Mouse (Mus musculus) intestine, postnatal 0 days (tissue): Measurements from ENCODE around the gene Scfd2. TPM values are rescaled to one million over a fixed set of nuclear protein-coding genes. Genes with fewer than 3 reads are reported as not detected.

Experiments
- ATAC-seq: fragments of 200-750 bp; cut with Nextera tagmentation; 2 replicates; pipeline ENCODE4 v1.8.0; 2017; ENCODE audit warnings: mild to moderate bottlenecking, moderate TSS enrichment, moderate library complexity
- H3K27ac ChIP-seq: fragments of 300-500 bp; sonication (generic); 2 replicates; pipeline ENCODE4 v1.5.1; 2014; ENCODE audit warnings: mild to moderate bottlenecking, low read depth, low read length, moderate library complexity
- H3K27me3 ChIP-seq: fragments of 300-500 bp; sonication (generic); replicated peaks from 2 replicates; pipeline ENCODE4 v1.6.1; 2014; ENCODE audit warnings: low read length, mixed read lengths; ENCODE audit not compliant: control insufficient read depth, insufficient read depth
- H3K36me3 ChIP-seq: fragments of 300-500 bp; sonication (generic); 2 replicates; pipeline ENCODE4 v1.6.1; 2014; ENCODE audit warnings: mild to moderate bottlenecking, moderate library complexity; ENCODE audit not compliant: control insufficient read depth, insufficient read depth
- H3K4me1 ChIP-seq: fragments of 300-500 bp; sonication (generic); replicated peaks from 2 replicates; pipeline ENCODE4 v1.6.1; 2014; ENCODE audit warnings: antibody characterized with exemption, low read length, mixed read lengths; ENCODE audit not compliant: control insufficient read depth, insufficient read depth
- H3K4me2 ChIP-seq: fragments of 300-500 bp; sonication (generic); replicated peaks from 2 replicates; pipeline ENCODE4 v1.6.1; 2014; ENCODE audit warnings: low read depth, mild to moderate bottlenecking, moderate library complexity
- H3K4me3 ChIP-seq: fragments of 300-500 bp; sonication (generic); 2 replicates; pipeline ENCODE4 v1.5.1; 2014; ENCODE audit warnings: low read depth, low read length
- H3K9ac ChIP-seq: fragments of 300-500 bp; sonication (generic); 2 replicates; pipeline ENCODE4 v1.6.1; 2014; ENCODE audit warnings: mild to moderate bottlenecking, low read depth, low read length
- H3K9me3 ChIP-seq: fragments of 300-500 bp; sonication (generic); 2 replicates; pipeline ENCODE4 v1.6.1; 2016; ENCODE audit warnings: mixed run types; ENCODE audit not compliant: control insufficient read depth
- CTCF ChIP-seq: sonication (generic); IDR thresholded peaks from 2 replicates; pipeline ENCODE4 v1.5.1; 2016; ENCODE audit warnings: low read depth, mild to moderate bottlenecking, control low read depth, antibody characterized with exemption, moderate library complexity
- WGBS: fragments of 180-500 bp; shearing (Covaris S2); extraction: QIAGEN DNeasy Blood & Tissue Kit; methylation state at CpG from one replicate; pipeline ENCODE4 v1.1.7; 2014; 5-methylcytosine and 5-hydroxymethylcytosine counted together
- polyA plus RNA-seq: library from polyadenylated mRNA; unstranded; fragments of >200 nt; fragmentation: Nextera tagmentation; extraction: Ambion mirVana; gene quantifications from 2 replicates; pipeline ENCODE4 v1.2.1, GENCODE M21; 2015

Scfd2 gene
- polyA plus RNA-seq, 1 experiment from 2014 or later: 16.8 TPM

- no peaks in the 10 kb centered on the region for H3K27me3 ChIP-seq
- no peaks in the 10 kb centered on the region for H3K36me3 ChIP-seq
- no peak overlapping the region for H3K9ac ChIP-seq
- H3K4me3 ChIP-seq: no peak overlapping the region
- 73% methylated on average over 6 of the region's 6 CpGs for WGBS
- no peak for TF ChIP-seq CTCF
- no peak overlapping the region for H3K4me2 ChIP-seq
- H3K27ac ChIP-seq: no peak overlapping the region
- H3K4me1 ChIP-seq: no peaks in the 10 kb centered on the region
- ATAC-seq: no peak
- no peaks in the 10 kb centered on the region for H3K9me3 ChIP-seq
Observed at GRCm38 (mm10) chr5:74326228-74326627, 205.3 kb downstream of the Scfd2 start.

DNA sequence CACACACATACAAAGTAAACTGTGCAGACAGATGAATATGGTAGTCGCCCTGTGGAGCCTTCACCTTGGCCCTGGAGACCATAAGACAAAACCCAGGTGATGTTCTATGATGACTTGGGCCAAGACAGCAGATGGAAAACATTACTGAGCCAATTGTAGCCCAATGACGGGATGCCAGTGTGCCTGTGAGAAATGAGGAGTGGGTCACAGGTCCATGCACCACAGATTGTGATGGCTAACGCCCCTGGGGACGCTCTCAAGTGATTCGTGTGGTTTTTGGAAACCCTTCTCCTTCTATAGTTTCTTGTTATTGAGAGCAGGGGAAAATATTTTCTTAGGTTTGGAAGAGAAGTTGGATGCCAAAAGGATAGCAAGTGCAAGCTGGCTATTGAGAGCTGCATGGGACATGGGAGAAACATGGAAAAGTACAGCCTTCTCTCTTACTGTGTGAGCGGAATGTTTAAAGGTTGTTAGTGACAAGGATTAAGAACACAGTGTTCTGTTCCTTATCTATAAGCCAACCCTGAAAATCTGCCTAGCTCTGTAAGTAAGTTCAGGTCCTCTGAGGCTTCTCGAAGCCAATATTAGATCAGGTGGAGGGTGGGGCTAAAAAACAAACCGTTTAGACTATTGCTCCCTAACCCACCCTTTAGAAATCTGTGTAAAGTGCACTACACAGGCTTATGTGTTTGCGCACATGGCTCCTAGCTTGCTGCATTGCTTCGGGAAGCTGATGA lies 210.4 kb downstream of the Scfd2 start:
- H3K9ac ChIP-seq: no peak overlapping the region
- H3K9me3 ChIP-seq: no peaks in the 10 kb centered on the region
- H3K4me2 ChIP-seq: no peak overlapping the region
- H3K4me1 ChIP-seq: no peaks in the 10 kb centered on the region
- no peak for ATAC-seq
- 71% methylated on average over 10 of the region's 10 CpGs for WGBS
- H3K36me3 ChIP-seq: no peaks in the 10 kb centered on the region
- no peak for TF ChIP-seq CTCF
- H3K27me3 ChIP-seq: no peaks in the 10 kb centered on the region
- no peak overlapping the region for H3K27ac ChIP-seq
- no peak overlapping the region for H3K4me3 ChIP-seq

DNA sequence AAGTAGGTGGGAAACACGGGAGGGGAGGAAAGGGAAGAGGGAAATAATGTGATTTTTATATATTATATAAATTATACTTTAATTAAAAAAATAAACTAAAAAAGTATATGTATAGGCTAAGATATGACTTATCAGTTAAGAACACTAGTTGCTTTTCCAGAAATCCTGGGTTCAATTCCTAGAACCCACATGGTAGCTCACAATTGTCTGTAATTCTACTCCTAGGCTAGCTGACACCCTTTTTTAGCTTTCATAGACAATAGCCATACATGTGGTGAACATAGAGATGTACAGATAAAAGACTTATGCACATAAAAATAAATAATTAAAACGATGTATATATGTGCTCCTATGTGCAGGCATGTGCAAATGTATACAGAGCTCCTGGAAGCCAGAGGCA lies 212.0 kb downstream of the Scfd2 start:
- H3K4me1 ChIP-seq: no peaks in the 10 kb centered on the region
- H3K36me3 ChIP-seq: no peaks in the 10 kb centered on the region
- no peak overlapping the region for H3K4me3 ChIP-seq
- no peak for ATAC-seq
- H3K9me3 ChIP-seq: no peaks in the 10 kb centered on the region
- WGBS: 69% methylated on average over 2 of the region's 2 CpGs
- H3K9ac ChIP-seq: no peak overlapping the region
- no peaks in the 10 kb centered on the region for H3K27me3 ChIP-seq
- H3K4me2 ChIP-seq: no peak overlapping the region
- TF ChIP-seq CTCF: no peak
- H3K27ac ChIP-seq: no peak overlapping the region

DNA sequence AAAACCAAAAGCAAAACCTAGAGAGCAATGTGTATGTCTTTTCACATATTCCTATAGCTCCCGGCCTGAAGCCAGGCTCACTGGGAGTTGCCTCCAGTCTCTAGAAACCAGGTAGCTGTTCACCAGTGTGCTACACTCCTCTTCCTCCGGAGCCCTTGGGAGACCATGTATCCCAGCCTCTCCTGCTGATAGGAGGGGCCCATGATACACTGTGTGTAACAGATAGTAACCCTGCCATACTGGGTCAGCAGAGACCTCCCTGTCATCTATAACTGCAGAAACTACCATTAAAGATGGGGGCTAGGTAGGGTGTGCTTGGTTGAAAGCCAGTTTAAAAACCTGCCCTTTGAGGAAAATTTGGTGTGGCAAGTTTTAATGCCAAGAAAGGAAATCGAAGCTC lies 214.4 kb downstream of the Scfd2 start:
- no peaks in the 10 kb centered on the region for H3K27me3 ChIP-seq
- 84% methylated on average over 3 of the region's 3 CpGs for WGBS
- H3K4me3 ChIP-seq: no peak overlapping the region
- H3K4me1 ChIP-seq: no peaks in the 10 kb centered on the region
- no peaks in the 10 kb centered on the region for H3K36me3 ChIP-seq
- H3K27ac ChIP-seq: no peak overlapping the region
- H3K9me3 ChIP-seq: no peaks in the 10 kb centered on the region
- H3K4me2 ChIP-seq: no peak overlapping the region
- no peak for TF ChIP-seq CTCF
- no peak overlapping the region for H3K9ac ChIP-seq
- ATAC-seq: no peak

DNA sequence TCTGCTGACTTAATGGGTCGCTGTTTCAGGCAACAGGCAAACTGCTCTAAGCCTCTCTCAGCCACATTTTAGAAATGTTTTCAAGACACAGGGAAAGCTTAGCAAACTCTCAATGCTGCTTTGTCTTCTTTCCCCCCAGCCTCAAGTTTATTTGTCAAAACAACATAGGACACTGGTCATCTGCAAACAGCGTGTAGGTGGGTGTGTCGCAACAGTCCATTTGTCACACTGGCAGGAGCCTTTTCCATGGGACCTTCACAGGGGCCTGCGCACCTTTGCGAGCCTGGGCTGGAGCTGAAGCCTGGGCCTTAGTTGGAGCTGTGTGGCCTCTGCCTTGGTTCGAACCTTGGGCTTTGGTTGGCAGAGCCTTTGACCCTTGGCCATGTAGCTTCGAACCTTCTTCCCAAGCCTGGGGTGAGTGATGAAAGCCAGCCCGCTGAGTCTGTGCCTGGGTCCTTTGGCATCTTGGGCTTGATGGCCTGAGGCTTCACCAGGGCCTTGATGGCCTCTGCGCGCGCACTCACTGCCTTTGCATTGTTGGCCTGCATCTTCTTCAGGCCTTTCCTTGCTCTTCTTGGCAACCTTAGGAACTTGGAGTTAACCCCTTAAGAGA lies 215.1 kb downstream of the Scfd2 start:
- Histone ChIP-seq H3K36me3 (no peaks in the 10 kb centered on the region), H3K27ac (no peak overlapping the region), H3K9ac (no peak overlapping the region), H3K4me3 (no peak overlapping the region), H3K4me2 (no peak overlapping the region), H3K27me3 (no peaks in the 10 kb centered on the region), H3K9me3 (no peaks in the 10 kb centered on the region), H3K4me1 (no peaks in the 10 kb centered on the region)
- TF ChIP-seq CTCF: no peak
- no peak for ATAC-seq
- WGBS: 91% methylated on average over 11 of the region's 11 CpGs

DNA sequence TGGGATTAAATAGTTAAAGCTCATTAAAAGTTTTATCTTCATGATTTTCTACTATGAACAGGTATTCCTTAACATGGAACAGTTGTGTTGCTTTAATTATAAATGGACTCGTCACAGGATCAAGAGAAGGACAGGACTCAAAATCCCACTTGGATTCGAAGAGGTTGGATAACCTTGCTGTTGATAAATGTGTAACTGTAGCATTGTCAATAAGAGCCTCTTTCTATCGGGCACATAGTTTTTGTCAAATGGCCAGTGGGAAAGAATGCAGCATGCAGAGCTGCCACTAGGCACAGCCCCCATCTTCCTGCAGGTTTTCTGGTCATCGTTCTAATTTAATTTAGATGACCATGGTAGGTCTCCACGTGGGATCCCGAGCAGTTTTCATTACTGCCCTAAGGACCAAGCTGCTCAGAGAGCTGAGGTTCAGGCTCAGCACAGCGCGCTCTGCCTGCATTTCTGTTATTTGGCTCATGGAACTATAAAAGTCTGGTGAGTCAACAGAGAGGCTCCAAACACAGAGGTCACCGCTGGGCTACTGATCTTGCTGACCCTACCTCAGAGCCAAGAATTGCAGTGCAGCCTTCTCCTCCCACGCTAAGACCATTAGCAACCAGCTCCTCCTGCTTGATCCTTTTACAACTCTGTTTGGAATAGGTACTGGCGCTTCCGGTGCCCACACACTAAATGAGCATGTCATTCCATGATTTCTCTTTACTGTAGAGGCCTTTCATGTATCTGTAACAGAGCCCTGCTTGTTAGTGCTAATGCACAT lies 215.9 kb downstream of the Scfd2 start:
- WGBS: 40% methylated on average over 12 of the region's 12 CpGs
- no peak for ATAC-seq
- no peaks in the 10 kb centered on the region for H3K9me3 ChIP-seq
- H3K4me3 ChIP-seq: no peak overlapping the region
- no peaks in the 10 kb centered on the region for H3K27me3 ChIP-seq
- H3K4me1 ChIP-seq: no peaks in the 10 kb centered on the region
- TF ChIP-seq CTCF: no peak
- H3K27ac ChIP-seq: no peak overlapping the region
- no peak overlapping the region for H3K4me2 ChIP-seq
- H3K36me3 ChIP-seq: no peaks in the 10 kb centered on the region
- H3K9ac ChIP-seq: no peak overlapping the region
